Mouse (Mus musculus) limb, embryonic 14.5 days (tissue): ENCODE measurements around the gene Sdhc. TPM values are rescaled to one million over a fixed set of nuclear protein-coding genes. Genes with fewer than 3 reads are reported as not detected.
"Not testable (repeated sequence)": the region's sequence is repeated elsewhere in the genome, so short reads cannot be mapped to it uniquely, and the experiment has no call there.

ENCODE experiments used
- ATAC-seq: fragments of 200-750 bp; cut with Nextera tagmentation; 2 replicates; pipeline ENCODE4 v1.8.0; 2017; ENCODE audit warnings: low read depth, moderate number of reproducible peaks, moderate TSS enrichment; ENCODE audit not compliant: low FRiP score
- DNase-seq: peaks from one replicate; pipeline ENCODE4 v3.0.0-alpha.2; 2015; ENCODE audit warnings: low spot score
- H3K27ac ChIP-seq: fragments of 300-500 bp; sonication (generic); replicated peaks from 2 replicates; pipeline ENCODE4 v1.5.1; 2014; ENCODE audit warnings: low read depth, mild to moderate bottlenecking, low read length, moderate library complexity, mixed read lengths
- H3K27me3 ChIP-seq: fragments of 300-500 bp; sonication (generic); 2 replicates; pipeline ENCODE4 v1.6.1; 2014; ENCODE audit warnings: low read length, mixed read lengths; ENCODE audit not compliant: control insufficient read depth, insufficient read depth
- H3K36me3 ChIP-seq: fragments of 300-500 bp; sonication (generic); 2 replicates; pipeline ENCODE4 v1.6.1; 2014; ENCODE audit warnings: mild to moderate bottlenecking, low read length, moderate library complexity, mixed read lengths; ENCODE audit not compliant: control insufficient read depth, insufficient read depth
- H3K4me1 ChIP-seq: fragments of 300-500 bp; sonication (generic); 2 replicates; pipeline ENCODE4 v1.6.1; 2014; ENCODE audit warnings: antibody characterized with exemption, low read length, mixed read lengths; ENCODE audit not compliant: control insufficient read depth, insufficient read depth
- H3K4me2 ChIP-seq: fragments of 300-500 bp; sonication (generic); replicated peaks from 2 replicates; pipeline ENCODE4 v1.6.1; 2014; ENCODE audit warnings: low read depth, mild to moderate bottlenecking, low read length, moderate library complexity; ENCODE audit not compliant: severe bottlenecking
- H3K4me3 ChIP-seq: fragments of 300-500 bp; sonication (generic); replicated peaks from 2 replicates; pipeline ENCODE4 v1.5.1; 2014; ENCODE audit warnings: low read length
- H3K9ac ChIP-seq: fragments of 300-500 bp; sonication (generic); 2 replicates; pipeline ENCODE4 v1.6.1; 2014; ENCODE audit warnings: mild to moderate bottlenecking, low read depth, low read length, moderate library complexity; ENCODE audit not compliant: severe bottlenecking
- H3K9me3 ChIP-seq: fragments of 300-500 bp; sonication (generic); 2 replicates; pipeline ENCODE4 v1.6.1; 2016; ENCODE audit warnings: low read length; ENCODE audit not compliant: control insufficient read depth
- WGBS: fragments of 180-500 bp; shearing (Covaris S2); extraction: QIAGEN DNeasy Blood & Tissue Kit; methylation state at CpG from one replicate; pipeline ENCODE4 v1.1.7; 2014; 5-methylcytosine and 5-hydroxymethylcytosine counted together
- microRNA-seq: library from miRNA; unstranded; fragments of <30 nt; microRNA quantifications from one replicate; pipeline ENCODE4, GENCODE M21; 2016
- polyA plus RNA-seq, 2 experiments: library from polyadenylated mRNA; depleted of rRNA in 1 of 2; stranded (reverse) in 1 of 2; unstranded in 1 of 2; fragments of >200 nt; fragmentation: Nextera tagmentation in 1 of 2; extraction: Ambion mirVana in 1 of 2; gene quantifications; 2 replicates each; pipeline versions ENCODE4 v1.2.1 to v1.2.3; 2012 to 2014

Gene Sdhc
- polyA plus RNA-seq, 2 experiments = 246 to 281 TPM

GRCm38 (mm10) chr1:171077192-171077591 is 73.2 kb downstream of the Sdhc start:
- DNase-seq, H3K36me3 ChIP-seq, H3K4me1 ChIP-seq, H3K4me2 ChIP-seq, H3K4me3 ChIP-seq, H3K9me3 ChIP-seq, H3K27ac ChIP-seq, ATAC-seq, H3K9ac ChIP-seq: not testable (repeated sequence)
- peaks cover 26% of the 10 kb centered on the region for H3K27me3 ChIP-seq
- WGBS = 38% methylated on average over 5 of the region's 5 CpGs

Small RNA genes within 50 kb of the gene (microRNA-seq; reads per million reads assigned to microRNA genes)
- gene Gm27844 = not detected

Other genes with a start within 250 kb of the Sdhc start
- gene Fcrlb, start 237.7 kb downstream of the Sdhc start, polyA plus RNA-seq (2012; rRNA removed) = 0.08 and 0.18 TPM in 2 replicates
- not detected in 2 replicates for gene Fcrlb, start 237.7 kb downstream of the Sdhc start, polyA plus RNA-seq (2014; fragmentation: Nextera tagmentation; extraction: Ambion mirVana)
- gene Fcrla, start 223.0 kb downstream of the Sdhc start, polyA plus RNA-seq (2012; rRNA removed) = 0.06 and 0.13 TPM in 2 replicates
- not detected in 2 replicates for gene Fcrla, start 223.0 kb downstream of the Sdhc start, polyA plus RNA-seq (2014; fragmentation: Nextera tagmentation; extraction: Ambion mirVana)
- 2.1 and 2.6 TPM in 2 replicates for gene Fcgr2b, start 174.1 kb downstream of the Sdhc start, polyA plus RNA-seq (2012; rRNA removed)
- 2.1 and 3.2 TPM in 2 replicates for gene Fcgr2b, start 174.1 kb downstream of the Sdhc start, polyA plus RNA-seq (2014; fragmentation: Nextera tagmentation; extraction: Ambion mirVana)
- 0.75 and 1.2 TPM in 2 replicates for gene Fcgr4, start 131.7 kb downstream of the Sdhc start, polyA plus RNA-seq (2012; rRNA removed)
- gene Fcgr4, start 131.7 kb downstream of the Sdhc start, polyA plus RNA-seq (2014; fragmentation: Nextera tagmentation; extraction: Ambion mirVana) = 0.59 and 0.79 TPM in 2 replicates
- 12.8 and 13.7 TPM in 2 replicates for gene Fcgr3, start 85.7 kb downstream of the Sdhc start, polyA plus RNA-seq (2012; rRNA removed)
- 17.6 and 19.7 TPM in 2 replicates for gene Fcgr3, start 85.7 kb downstream of the Sdhc start, polyA plus RNA-seq (2014; fragmentation: Nextera tagmentation; extraction: Ambion mirVana)
- gene Cfap126, start 36.7 kb downstream of the Sdhc start, polyA plus RNA-seq (2012; rRNA removed) = 2.1 and 2.7 TPM in 2 replicates
- 1.1 and 1.3 TPM in 2 replicates for gene Cfap126, start 36.7 kb downstream of the Sdhc start, polyA plus RNA-seq (2014; fragmentation: Nextera tagmentation; extraction: Ambion mirVana)
- gene Mpz, start 108 bp upstream of the Sdhc start, polyA plus RNA-seq (2012; rRNA removed) = 14.6 and 19.8 TPM in 2 replicates
- 4.9 and 5.3 TPM in 2 replicates for gene Mpz, start 108 bp upstream of the Sdhc start, polyA plus RNA-seq (2014; fragmentation: Nextera tagmentation; extraction: Ambion mirVana)
- 3.3 and 3.9 TPM in 2 replicates for gene Pcp4l1, start 45.7 kb upstream of the Sdhc start, polyA plus RNA-seq (2012; rRNA removed)
- gene Pcp4l1, start 45.7 kb upstream of the Sdhc start, polyA plus RNA-seq (2014; fragmentation: Nextera tagmentation; extraction: Ambion mirVana) = 6.0 and 6.3 TPM in 2 replicates
- 0.04 and 0.06 TPM in 2 replicates for gene Nr1i3, start 63.4 kb upstream of the Sdhc start, polyA plus RNA-seq (2012; rRNA removed)
- 0.30 and 0.32 TPM in 2 replicates for gene Nr1i3, start 63.4 kb upstream of the Sdhc start, polyA plus RNA-seq (2014; fragmentation: Nextera tagmentation; extraction: Ambion mirVana)
- gene Tomm40l, start 71.9 kb upstream of the Sdhc start, polyA plus RNA-seq (2012; rRNA removed) = 26.3 and 29.4 TPM in 2 replicates
- gene Tomm40l, start 71.9 kb upstream of the Sdhc start, polyA plus RNA-seq (2014; fragmentation: Nextera tagmentation; extraction: Ambion mirVana) = 28.6 and 29.2 TPM in 2 replicates
- gene Apoa2, start 74.5 kb upstream of the Sdhc start, polyA plus RNA-seq (2012; rRNA removed) = 4.7 and 8.1 TPM in 2 replicates
- gene Apoa2, start 74.5 kb upstream of the Sdhc start, polyA plus RNA-seq (2014; fragmentation: Nextera tagmentation; extraction: Ambion mirVana) = 1.6 and 1.9 TPM in 2 replicates
- 49.7 and 65.5 TPM in 2 replicates for gene Fcer1g, start 83.8 kb upstream of the Sdhc start, polyA plus RNA-seq (2012; rRNA removed)
- 85.7 and 91.4 TPM in 2 replicates for gene Fcer1g, start 83.8 kb upstream of the Sdhc start, polyA plus RNA-seq (2014; fragmentation: Nextera tagmentation; extraction: Ambion mirVana)
- gene Adamts4, start 99.8 kb upstream of the Sdhc start, polyA plus RNA-seq (2012; rRNA removed) = 8.6 and 11.7 TPM in 2 replicates
- 10.1 and 10.6 TPM in 2 replicates for gene Adamts4, start 99.8 kb upstream of the Sdhc start, polyA plus RNA-seq (2014; fragmentation: Nextera tagmentation; extraction: Ambion mirVana)
- gene Ndufs2, start 100.8 kb upstream of the Sdhc start, polyA plus RNA-seq (2012; rRNA removed) = 148 and 151 TPM in 2 replicates
- gene Ndufs2, start 100.8 kb upstream of the Sdhc start, polyA plus RNA-seq (2014; fragmentation: Nextera tagmentation; extraction: Ambion mirVana) = 216 and 234 TPM in 2 replicates
- 87.2 and 111 TPM in 2 replicates for gene B4galt3, start 119.7 kb upstream of the Sdhc start, polyA plus RNA-seq (2012; rRNA removed)
- gene B4galt3, start 119.7 kb upstream of the Sdhc start, polyA plus RNA-seq (2014; fragmentation: Nextera tagmentation; extraction: Ambion mirVana) = 68.7 and 72.5 TPM in 2 replicates
- 133 and 152 TPM in 2 replicates for gene Ppox, start 130.6 kb upstream of the Sdhc start, polyA plus RNA-seq (2012; rRNA removed)
- gene Ppox, start 130.6 kb upstream of the Sdhc start, polyA plus RNA-seq (2014; fragmentation: Nextera tagmentation; extraction: Ambion mirVana) = 55.7 and 67.2 TPM in 2 replicates
- 104 and 128 TPM in 2 replicates for gene Usp21, start 137.4 kb upstream of the Sdhc start, polyA plus RNA-seq (2012; rRNA removed)
- 81.2 and 96.0 TPM in 2 replicates for gene Usp21, start 137.4 kb upstream of the Sdhc start, polyA plus RNA-seq (2014; fragmentation: Nextera tagmentation; extraction: Ambion mirVana)
- gene Ufc1, start 144.4 kb upstream of the Sdhc start, polyA plus RNA-seq (2012; rRNA removed) = 46.5 and 60.9 TPM in 2 replicates
- gene Ufc1, start 144.4 kb upstream of the Sdhc start, polyA plus RNA-seq (2014; fragmentation: Nextera tagmentation; extraction: Ambion mirVana) = 133 and 135 TPM in 2 replicates
- gene Dedd, start 178.5 kb upstream of the Sdhc start, polyA plus RNA-seq (2012; rRNA removed) = 72.5 and 81.1 TPM in 2 replicates
- gene Dedd, start 178.5 kb upstream of the Sdhc start, polyA plus RNA-seq (2014; fragmentation: Nextera tagmentation; extraction: Ambion mirVana) = 50.9 and 57.7 TPM in 2 replicates
- 50.0 and 54.0 TPM in 2 replicates for gene Nit1, start 195.0 kb upstream of the Sdhc start, polyA plus RNA-seq (2012; rRNA removed)
- gene Nit1, start 195.0 kb upstream of the Sdhc start, polyA plus RNA-seq (2014; fragmentation: Nextera tagmentation; extraction: Ambion mirVana) = 29.0 and 30.4 TPM in 2 replicates
- 40.5 and 82.5 TPM in 2 replicates for gene Pfdn2, start 195.1 kb upstream of the Sdhc start, polyA plus RNA-seq (2012; rRNA removed)
- 43.0 and 48.0 TPM in 2 replicates for gene Pfdn2, start 195.1 kb upstream of the Sdhc start, polyA plus RNA-seq (2014; fragmentation: Nextera tagmentation; extraction: Ambion mirVana)
- 1.1 and 1.3 TPM in 2 replicates for gene Klhdc9, start 210.2 kb upstream of the Sdhc start, polyA plus RNA-seq (2012; rRNA removed)
- gene Klhdc9, start 210.2 kb upstream of the Sdhc start, polyA plus RNA-seq (2014; fragmentation: Nextera tagmentation; extraction: Ambion mirVana) = 0.88 and 1.1 TPM in 2 replicates
- 16.6 and 19.4 TPM in 2 replicates for gene Nectin4, start 219.5 kb upstream of the Sdhc start, polyA plus RNA-seq (2012; rRNA removed)
- gene Nectin4, start 219.5 kb upstream of the Sdhc start, polyA plus RNA-seq (2014; fragmentation: Nextera tagmentation; extraction: Ambion mirVana) = 19.2 and 21.0 TPM in 2 replicates
- 2.0 and 2.5 TPM in 2 replicates for gene Arhgap30, start 238.4 kb upstream of the Sdhc start, polyA plus RNA-seq (2012; rRNA removed)
- 1.6 and 2.5 TPM in 2 replicates for gene Arhgap30, start 238.4 kb upstream of the Sdhc start, polyA plus RNA-seq (2014; fragmentation: Nextera tagmentation; extraction: Ambion mirVana)